Mouse (Mus musculus): ENCODE measurements at regions not wholly inside any gene's neighbourhood (a gene's known extent, or its start where the extent isn't known, plus 50 kb on each side); places are given as distances from the start of the nearest gene placed in this dataset.
A peak's percentile ranks its signal among the peaks of the same experiment; 100 is the strongest.
"Not testable (repeated sequence)": the region's sequence is repeated elsewhere in the genome, so short reads cannot be mapped to it uniquely, and the experiment has no call there.

DNA sequence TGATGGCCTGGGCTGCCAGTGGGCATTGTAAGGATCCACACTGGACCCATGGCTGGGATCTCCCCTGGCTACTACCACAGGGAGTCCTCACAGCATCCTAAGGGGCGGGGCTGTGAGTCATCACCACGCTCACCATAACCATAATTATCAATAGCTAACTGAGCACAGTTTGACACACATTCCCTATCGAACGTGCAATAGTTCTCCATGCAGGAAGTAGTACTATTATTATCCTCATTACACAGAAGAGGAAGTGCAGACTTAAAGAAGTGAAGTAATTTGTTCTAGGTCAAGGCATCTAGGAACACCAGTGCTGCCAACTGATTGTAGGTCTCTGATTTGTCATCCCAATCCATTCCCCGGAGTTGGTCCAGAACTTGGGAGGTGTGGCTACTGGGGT lies 84.1 kb upstream of the Trim2 start:
- Histone ChIP-seq H3K36me3 (no peaks in the 10 kb centered on the region), H3K27me3 (no peaks in the 10 kb centered on the region), H3K4me2 (no peak overlapping the region), H3K4me1 (replicated peaks) (no peaks in the 10 kb centered on the region), H3K9me3 (peaks cover 3% of the 10 kb centered on the region; the same call in 1 of the 2 replicates), H3K27ac (no peak overlapping the region), H3K4me3 (replicated peaks) (no peak overlapping the region), H3K9ac (replicated peaks) (no peak overlapping the region)
- WGBS, result 94% methylated on average over 5 of the region's 5 CpGs
- ATAC-seq (ENCODE audit: insufficient number of reproducible peaks, insufficient read depth, low FRiP score, low TSS enrichment, low read depth), result no peak

DNA sequence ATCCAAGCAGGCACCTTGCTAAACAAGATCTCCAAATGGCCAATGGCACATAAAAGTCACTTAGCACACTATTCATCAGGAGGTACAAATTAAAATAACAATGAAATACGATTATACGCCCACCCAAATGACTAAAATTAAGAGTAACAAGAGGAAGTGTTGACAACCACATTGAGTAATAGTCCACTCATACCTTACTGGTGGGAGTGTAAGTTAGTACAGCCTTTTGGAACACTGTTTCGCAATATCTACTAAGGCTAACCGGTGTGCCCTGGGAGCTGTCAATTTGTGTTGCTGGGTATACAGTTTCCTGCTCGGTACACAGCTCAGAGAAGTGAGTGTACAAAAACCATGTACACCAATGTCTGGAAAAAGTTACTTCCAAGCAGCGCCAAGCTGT lies 81.8 kb upstream of the Trim2 start:
- Histone ChIP-seq H3K27ac (no peak overlapping the region), H3K9me3 (peaks cover 3% of the 10 kb centered on the region; the same call in 1 of the 2 replicates), H3K27me3 (no peaks in the 10 kb centered on the region), H3K9ac (replicated peaks) (no peak overlapping the region), H3K4me3 (replicated peaks) (no peak overlapping the region), H3K36me3 (no peaks in the 10 kb centered on the region), H3K4me1 (replicated peaks) (no peaks in the 10 kb centered on the region), H3K4me2 (no peak overlapping the region)
- no peak for ATAC-seq (ENCODE audit: insufficient number of reproducible peaks, insufficient read depth, low FRiP score, low TSS enrichment, low read depth)
- 73% methylated on average over 6 of the region's 6 CpGs for WGBS

DNA sequence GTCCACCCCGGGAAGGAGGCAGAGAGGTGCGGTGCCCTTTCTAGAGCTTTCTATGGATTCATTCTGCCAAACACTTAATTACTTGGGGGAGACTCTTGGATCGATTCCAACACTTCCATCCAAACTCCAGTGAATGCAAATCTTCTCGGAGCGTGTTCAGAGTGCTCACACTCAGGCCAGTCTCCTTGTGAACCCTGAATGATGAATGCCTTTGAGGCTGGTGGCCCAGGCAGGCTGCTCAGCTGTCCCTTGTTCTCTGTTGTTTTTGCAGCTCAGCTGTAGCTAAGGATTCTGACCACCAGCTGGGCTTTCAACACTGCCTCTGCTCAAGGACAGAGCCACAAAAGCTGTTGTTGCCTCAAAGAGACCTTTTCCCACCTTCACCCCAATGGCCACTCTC lies 79.0 kb upstream of the Trim2 start:
- no peak overlapping the region for H3K4me3 ChIP-seq (replicated peaks)
- H3K9me3 ChIP-seq, result no peaks in the 10 kb centered on the region
- no peak overlapping the region for H3K9ac ChIP-seq (replicated peaks)
- whole genome bisulfite sequencing, result 74% methylated on average over 5 of the region's 5 CpGs
- no peak overlapping the region for H3K27ac ChIP-seq
- no peak for ATAC-seq (ENCODE audit: insufficient number of reproducible peaks, insufficient read depth, low FRiP score, low TSS enrichment, low read depth)
- H3K27me3 ChIP-seq, result peaks cover 4% of the 10 kb centered on the region; the same call in 1 of the 2 replicates
- no peaks in the 10 kb centered on the region for H3K36me3 ChIP-seq
- no peak overlapping the region for H3K4me2 ChIP-seq
- no peaks in the 10 kb centered on the region for H3K4me1 ChIP-seq (replicated peaks)

DNA sequence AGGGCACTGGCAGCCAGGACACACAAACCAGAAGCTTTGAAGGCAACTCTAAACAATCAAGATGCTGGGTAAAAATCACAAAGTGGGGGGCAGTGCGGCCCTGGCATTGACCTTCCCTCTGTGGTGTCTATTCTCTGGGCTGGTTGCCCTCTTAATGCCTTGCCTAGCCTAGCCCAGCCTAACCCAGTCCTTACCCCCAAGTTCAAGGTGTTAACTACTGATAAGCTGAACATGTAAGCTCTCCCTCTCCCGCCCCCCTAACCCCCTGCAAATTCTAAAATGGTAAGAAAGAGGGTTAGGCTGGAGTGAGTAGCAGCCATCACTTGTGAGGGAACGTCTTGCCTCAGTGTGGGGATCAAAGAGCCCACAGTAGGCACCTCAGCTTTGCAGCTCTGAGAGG lies 76.9 kb upstream of the Trim2 start:
- H3K4me3 ChIP-seq (replicated peaks), result no peak overlapping the region
- no peaks in the 10 kb centered on the region for H3K4me1 ChIP-seq (replicated peaks)
- peaks cover 4% of the 10 kb centered on the region; the same call in 1 of the 2 replicates for H3K27me3 ChIP-seq
- no peaks in the 10 kb centered on the region for H3K36me3 ChIP-seq
- WGBS, result 71% methylated on average over 3 of the region's 3 CpGs
- no peak overlapping the region for H3K4me2 ChIP-seq
- H3K27ac ChIP-seq, result no peak overlapping the region
- H3K9ac ChIP-seq (replicated peaks), result no peak overlapping the region
- ATAC-seq (ENCODE audit: insufficient number of reproducible peaks, insufficient read depth, low FRiP score, low TSS enrichment, low read depth), result no peak
- no peaks in the 10 kb centered on the region for H3K9me3 ChIP-seq

DNA sequence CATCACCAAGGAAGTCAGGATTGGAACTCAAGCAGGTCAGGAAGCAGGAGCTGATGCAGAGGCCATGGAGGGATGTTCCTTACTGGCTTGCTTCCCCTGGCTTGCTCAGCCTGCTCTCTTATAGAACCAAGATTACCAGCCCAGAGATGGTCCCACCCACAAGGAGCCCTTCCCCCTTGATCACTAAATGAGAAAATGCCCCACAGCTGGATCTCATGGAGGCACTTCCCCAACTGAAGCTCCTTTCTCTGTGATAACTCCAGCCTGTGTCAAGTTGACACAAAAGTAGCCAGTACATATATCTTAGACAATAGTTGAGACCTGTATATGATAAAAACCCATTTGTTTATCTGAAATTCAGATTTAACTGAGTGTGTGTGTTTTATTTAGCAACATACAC lies 76.4 kb upstream of the Trim2 start:
- not testable (repeated sequence) for H3K4me2 ChIP-seq; H3K36me3 ChIP-seq; H3K4me3 ChIP-seq (replicated peaks); ATAC-seq (ENCODE audit: insufficient number of reproducible peaks, insufficient read depth, low FRiP score, low TSS enrichment, low read depth); H3K27ac ChIP-seq; H3K9ac ChIP-seq (replicated peaks); H3K4me1 ChIP-seq (replicated peaks); H3K9me3 ChIP-seq; H3K27me3 ChIP-seq

DNA sequence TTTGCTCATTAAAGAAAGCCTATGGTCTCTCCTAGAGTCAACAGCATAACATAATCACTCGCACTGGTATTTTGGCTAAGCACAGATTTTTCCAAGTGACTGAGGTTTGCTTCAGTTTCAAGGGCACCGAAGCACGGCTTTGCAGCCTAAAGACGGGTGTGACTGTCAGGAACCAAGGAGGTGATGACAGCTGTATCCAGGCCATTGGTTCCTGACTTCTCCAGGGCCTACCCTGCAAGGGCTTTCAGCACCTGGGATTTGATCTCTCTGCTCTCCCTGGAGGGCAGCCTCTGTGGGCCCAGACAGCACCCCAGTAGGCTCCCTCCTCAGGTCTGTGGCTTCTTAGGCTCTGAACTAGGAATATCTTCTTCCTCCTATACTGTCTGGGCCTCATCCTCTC lies 75.3 kb upstream of the Trim2 start:
- peaks cover 4% of the 10 kb centered on the region; the same call in 1 of the 2 replicates for H3K27me3 ChIP-seq
- no peaks in the 10 kb centered on the region for H3K9me3 ChIP-seq
- H3K9ac ChIP-seq (replicated peaks), result no peak overlapping the region
- WGBS, result 55% methylated on average over 4 of the region's 4 CpGs
- ATAC-seq (ENCODE audit: insufficient number of reproducible peaks, insufficient read depth, low FRiP score, low TSS enrichment, low read depth), result no peak
- H3K4me3 ChIP-seq (replicated peaks), result no peak overlapping the region
- no peaks in the 10 kb centered on the region for H3K4me1 ChIP-seq (replicated peaks)
- H3K36me3 ChIP-seq, result no peaks in the 10 kb centered on the region
- H3K4me2 ChIP-seq, result no peak overlapping the region
- no peak overlapping the region for H3K27ac ChIP-seq

DNA sequence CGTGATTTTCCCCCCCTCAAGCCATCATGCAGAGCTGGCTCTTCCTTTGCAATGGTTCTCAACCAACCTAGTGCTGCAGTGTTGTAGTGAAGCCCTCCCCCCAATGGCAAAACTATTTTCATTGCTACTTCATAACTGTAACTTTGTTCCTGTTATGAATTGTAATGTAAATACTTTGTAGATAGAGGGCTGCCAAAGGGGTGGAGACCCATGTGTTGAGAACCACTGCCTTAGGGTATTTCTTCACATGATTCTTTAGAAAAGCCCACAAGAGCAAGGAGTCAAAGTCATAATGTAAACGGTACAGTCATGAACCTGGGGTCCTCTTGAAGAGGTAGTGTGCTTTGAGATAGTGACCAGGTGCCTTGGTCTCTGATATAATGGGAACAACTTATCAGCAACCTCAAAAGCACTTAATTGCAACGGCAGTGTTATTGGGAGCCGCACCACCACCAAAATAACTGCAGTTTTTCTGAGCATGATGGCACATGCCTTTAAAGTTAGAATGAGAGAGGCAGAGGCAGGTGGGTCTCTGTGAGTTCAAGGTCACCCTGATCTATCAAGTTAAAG lies 72.4 kb upstream of the Trim2 start:
- H3K27me3 ChIP-seq, result peaks cover 4% of the 10 kb centered on the region; the same call in 1 of the 2 replicates
- no peaks in the 10 kb centered on the region for H3K36me3 ChIP-seq
- H3K4me3 ChIP-seq (replicated peaks), result no peak overlapping the region
- no peak overlapping the region for H3K4me2 ChIP-seq
- no peak overlapping the region for H3K9ac ChIP-seq (replicated peaks)
- H3K9me3 ChIP-seq, result no peaks in the 10 kb centered on the region
- no peak for ATAC-seq (ENCODE audit: insufficient number of reproducible peaks, insufficient read depth, low FRiP score, low TSS enrichment, low read depth)
- no peaks in the 10 kb centered on the region; the same call in 1 of the 2 replicates for H3K4me1 ChIP-seq (replicated peaks)
- 81% methylated on average over 4 of the region's 4 CpGs for WGBS
- no peak overlapping the region for H3K27ac ChIP-seq

DNA sequence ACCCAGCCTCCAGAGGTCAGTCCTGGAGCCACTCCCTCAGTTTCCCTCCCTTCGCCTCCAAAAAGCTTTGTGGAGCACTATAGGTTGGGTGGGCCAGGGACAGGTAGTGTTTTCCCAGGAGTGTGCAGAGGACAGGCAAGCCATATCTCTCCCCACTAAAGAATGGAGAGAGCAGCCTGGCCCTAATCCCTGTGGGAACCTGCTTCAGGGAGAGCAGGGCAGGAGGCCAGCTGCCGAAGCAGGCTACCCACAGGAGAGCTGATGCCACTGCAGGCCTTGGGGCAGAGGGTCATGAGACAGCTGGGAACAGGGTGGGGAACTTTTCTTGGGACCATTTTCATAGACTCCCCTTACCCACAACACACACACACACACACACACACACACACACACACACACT lies 69.8 kb upstream of the Trim2 start:
- Histone ChIP-seq H3K4me3 (replicated peaks) (no peak overlapping the region), H3K36me3 (no peaks in the 10 kb centered on the region), H3K4me2 (no peak overlapping the region), H3K27me3 (peaks cover 1% of the 10 kb centered on the region; the same call in 1 of the 2 replicates), H3K27ac (no peak overlapping the region), H3K4me1 (replicated peaks) (no peaks in the 10 kb centered on the region; the same call in none of the 2 replicates), H3K9ac (replicated peaks) (no peak overlapping the region), H3K9me3 (no peaks in the 10 kb centered on the region)
- 71% methylated on average over 2 of the region's 2 CpGs for WGBS
- ATAC-seq (ENCODE audit: insufficient number of reproducible peaks, insufficient read depth, low FRiP score, low TSS enrichment, low read depth), result peak; percentile 42; the same call in 1 of the 2 replicates

DNA sequence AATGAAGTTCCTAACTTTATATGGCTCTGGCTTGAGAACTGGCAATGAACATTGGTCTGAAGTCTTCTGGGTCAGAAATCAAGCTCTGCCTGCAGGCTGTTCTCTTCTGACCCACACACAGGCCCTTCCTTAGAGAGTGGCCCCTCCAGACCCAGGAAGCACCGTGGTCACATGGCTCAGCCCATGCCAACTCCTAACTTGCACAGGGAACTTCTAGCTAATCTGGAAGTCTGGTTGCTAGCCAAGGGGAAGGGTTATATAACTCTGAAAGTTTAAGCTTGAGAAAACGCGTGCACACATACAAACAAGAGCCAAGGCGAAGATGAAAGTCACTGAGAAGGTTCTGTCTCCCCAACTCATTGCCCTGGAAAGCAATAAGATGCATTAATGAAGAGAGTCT lies 69.2 kb upstream of the Trim2 start:
- Histone ChIP-seq H3K27me3 (no peaks in the 10 kb centered on the region), H3K36me3 (no peaks in the 10 kb centered on the region), H3K4me1 (replicated peaks) (no peaks in the 10 kb centered on the region; the same call in none of the 2 replicates), H3K27ac (no peak overlapping the region), H3K4me3 (replicated peaks) (no peak overlapping the region), H3K9me3 (no peaks in the 10 kb centered on the region), H3K9ac (replicated peaks) (no peak overlapping the region), H3K4me2 (no peak overlapping the region)
- 78% methylated on average over 4 of the region's 4 CpGs for WGBS
- no peak for ATAC-seq (ENCODE audit: insufficient number of reproducible peaks, insufficient read depth, low FRiP score, low TSS enrichment, low read depth)

DNA sequence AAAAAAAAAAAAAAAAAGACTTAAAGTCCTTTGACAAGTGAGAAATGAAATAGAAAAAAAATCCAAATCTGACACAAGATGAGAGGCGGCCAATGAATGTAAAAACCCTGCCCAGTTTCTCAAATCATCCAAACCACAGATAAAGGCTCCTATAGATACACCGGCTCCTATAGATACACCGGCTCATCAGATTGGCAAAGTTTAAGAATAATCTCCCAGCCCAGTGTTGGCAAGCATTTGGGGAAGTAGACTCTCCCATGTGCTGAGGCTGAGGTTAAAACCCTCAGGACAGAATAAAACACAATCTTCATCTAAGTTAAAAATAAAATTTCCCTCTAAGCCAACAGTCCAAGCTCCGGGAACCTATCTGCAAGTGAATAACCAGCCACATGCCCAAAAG lies 65.2 kb upstream of the Trim2 start:
- H3K9ac ChIP-seq (replicated peaks), result no peak overlapping the region
- H3K9me3 ChIP-seq, result no peaks in the 10 kb centered on the region
- no peak overlapping the region for H3K4me3 ChIP-seq (replicated peaks)
- H3K27me3 ChIP-seq, result no peaks in the 10 kb centered on the region
- H3K36me3 ChIP-seq, result no peaks in the 10 kb centered on the region
- no peak for ATAC-seq (ENCODE audit: insufficient number of reproducible peaks, insufficient read depth, low FRiP score, low TSS enrichment, low read depth)
- no peak overlapping the region for H3K27ac ChIP-seq
- H3K4me2 ChIP-seq, result no peak overlapping the region
- no peaks in the 10 kb centered on the region; the same call in none of the 2 replicates for H3K4me1 ChIP-seq (replicated peaks)
- 92% methylated on average over 4 of the region's 4 CpGs for WGBS

DNA sequence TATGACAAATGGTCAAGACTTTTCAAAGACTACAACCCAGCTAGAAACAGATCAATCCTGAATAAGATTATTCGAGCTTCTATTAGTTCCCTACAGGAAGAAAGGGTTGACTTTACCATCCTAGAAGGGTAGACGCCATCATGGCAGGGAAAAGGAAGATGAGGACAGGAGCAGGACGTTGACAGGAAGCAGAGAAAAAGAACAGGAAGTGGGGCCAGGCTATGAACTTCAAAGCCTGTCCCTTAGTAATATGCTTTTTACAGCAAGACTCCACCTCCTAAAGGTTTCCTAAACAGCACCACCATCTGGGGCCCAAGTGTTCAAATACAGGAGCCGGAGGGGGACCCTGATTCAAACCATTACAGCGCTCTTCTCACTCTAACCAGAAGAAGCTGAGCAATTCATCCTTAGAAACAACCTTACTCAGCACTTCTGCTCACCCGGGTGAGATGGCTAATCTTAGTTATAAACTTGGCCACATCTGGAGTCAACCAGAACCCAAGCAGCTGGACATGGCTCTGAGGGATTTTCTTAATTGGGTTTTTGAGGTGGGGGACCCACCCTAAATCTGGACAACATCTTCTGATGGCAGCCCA lies 60.6 kb upstream of the Trim2 start:
- no peaks in the 10 kb centered on the region for H3K4me1 ChIP-seq (replicated peaks)
- no peaks in the 10 kb centered on the region for H3K9me3 ChIP-seq
- no peak overlapping the region for H3K9ac ChIP-seq (replicated peaks)
- H3K27ac ChIP-seq, result no peak overlapping the region
- H3K36me3 ChIP-seq, result no peaks in the 10 kb centered on the region
- 77% methylated on average over 6 of the region's 6 CpGs for WGBS
- no peaks in the 10 kb centered on the region for H3K27me3 ChIP-seq
- H3K4me3 ChIP-seq (replicated peaks), result no peak overlapping the region
- ATAC-seq (ENCODE audit: insufficient number of reproducible peaks, insufficient read depth, low FRiP score, low TSS enrichment, low read depth), result no peak
- no peak overlapping the region for H3K4me2 ChIP-seq

DNA sequence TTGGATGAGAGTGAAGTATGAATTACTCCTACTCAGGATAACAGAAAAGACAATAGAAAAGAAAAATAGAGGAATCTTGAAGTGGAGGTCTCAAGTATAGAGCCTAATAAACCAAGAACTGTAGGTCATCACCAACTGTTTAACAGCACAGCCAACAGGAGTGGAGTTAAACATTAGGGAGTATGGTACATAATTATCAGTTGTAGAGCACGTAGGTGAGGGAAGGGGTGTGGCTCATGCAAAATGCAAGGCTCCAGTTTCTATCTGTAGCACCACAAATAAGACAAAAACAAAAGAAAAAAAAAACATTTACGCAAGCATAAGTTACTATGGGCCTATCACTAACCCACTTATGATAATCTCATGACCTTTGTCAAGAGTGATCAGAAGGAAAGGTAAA lies 52.0 kb upstream of the Trim2 start:
- H3K27ac ChIP-seq, result no peak overlapping the region

More for the DNA sequence above, 52.0 kb upstream of the Trim2 start:
- Histone ChIP-seq H3K27me3 (no peaks in the 10 kb centered on the region), H3K36me3 (no peaks in the 10 kb centered on the region), H3K4me3 (replicated peaks) (no peak overlapping the region), H3K4me1 (replicated peaks) (no peaks in the 10 kb centered on the region), H3K9ac (replicated peaks) (no peak overlapping the region), H3K4me2 (no peak overlapping the region), H3K9me3 (no peaks in the 10 kb centered on the region)
- no peak for ATAC-seq (ENCODE audit: insufficient number of reproducible peaks, insufficient read depth, low FRiP score, low TSS enrichment, low read depth)
- 84% methylated on average over 2 of the region's 2 CpGs for WGBS
